Mouse (Mus musculus) G1E (cell line): ENCODE measurements around the gene Misp. TPM values are rescaled to one million over a fixed set of nuclear protein-coding genes. Genes with fewer than 3 reads are reported as not detected.

Experiments used
- ATAC-seq: 2 replicates; pipeline ENCODE4 v1.8.0; 2016; ENCODE audit warnings: mild to moderate bottlenecking; ENCODE audit not compliant: insufficient number of reproducible peaks, poor library complexity, low FRiP score, severe bottlenecking; ENCODE audit errors: extremely low read depth
- DNase-seq: peaks from one replicate; pipeline ENCODE4 v3.0.0; 2012; ENCODE audit warnings: low spot score
- H3K27me3 ChIP-seq: 2 replicates; pipeline ENCODE4 v1.6.1; 2012; ENCODE audit warnings: mild to moderate bottlenecking, low read length, inconsistent platforms; ENCODE audit not compliant: insufficient read depth
- H3K36me3 ChIP-seq: replicated peaks from 2 replicates; pipeline ENCODE3; 2012; ENCODE audit warnings: mild to moderate bottlenecking, inconsistent platforms
- H3K4me1 ChIP-seq: 2 replicates; pipeline ENCODE4 v1.6.1; 2012; ENCODE audit warnings: low read depth, low read length, inconsistent platforms, mixed read lengths; ENCODE audit not compliant: insufficient read depth
- H3K4me3 ChIP-seq: 2 replicates; pipeline ENCODE4 v1.5.1; 2012; ENCODE audit warnings: low read depth, mild to moderate bottlenecking, inconsistent platforms, low read length, moderate library complexity, mixed read lengths
- H3K9me3 ChIP-seq: replicated peaks from 2 replicates; pipeline ENCODE4 v1.6.1; 2012; ENCODE audit warnings: inconsistent platforms
- CTCF ChIP-seq: IDR thresholded peaks from 2 replicates; pipeline ENCODE4 v1.5.1; 2012; ENCODE audit warnings: low read depth, low read length, inconsistent platforms, mixed read lengths
- GATA1 ChIP-seq: IDR thresholded peaks from 2 replicates; pipeline ENCODE4 v1.6.1; 2012; ENCODE audit warnings: borderline replicate concordance, low read length, inconsistent platforms, mixed read lengths
- GATA2 ChIP-seq: IDR thresholded peaks from 2 replicates; pipeline ENCODE4 v1.6.1; 2012; ENCODE audit warnings: low read depth, low read length, inconsistent platforms, borderline replicate concordance
- POLR2AphosphoS5 ChIP-seq: IDR thresholded peaks from 2 replicates; pipeline ENCODE4 v1.6.1; 2012; ENCODE audit warnings: low read depth, low read length, inconsistent platforms; ENCODE audit not compliant: insufficient replicate concordance
- TAL1 ChIP-seq: conservative IDR thresholded peaks from 2 replicates; pipeline ENCODE4 v1.6.1; 2012; ENCODE audit warnings: low read depth, low read length, inconsistent platforms, mixed read lengths
- polyA plus RNA-seq: library from polyadenylated mRNA; stranded (reverse); fragments of >175 nt; gene quantifications from 2 replicates; pipeline ENCODE4 v1.2.3, GENCODE M21; 2012
- total RNA-seq, 2 experiments: library from RNA; stranded (forward) in 1 of 2; stranded (reverse) in 1 of 2; fragments of 200-1000 nt in 1 of 2; fragments of >200 nt in 1 of 2; fragmentation: Nextera tagmentation in 1 of 2; gene quantifications; 2 replicates each; pipeline ENCODE4 v1.2.3; 2014 to 2017

The Misp gene
- total and polyA plus RNA-seq, 3 experiments, result 0.33 TPM; not detected in 2

GRCm38 (mm10) chr10:79801837-79802236 lies 19.0 kb upstream of the Misp start:
- ATAC-seq, result no peak
- TF ChIP-seq CTCF (no peak), TAL1 (no peak), GATA2 (no peak), POLR2AphosphoS5 (no peak), GATA1 (no peak)
- Histone ChIP-seq H3K4me3 (no peak overlapping the region), H3K36me3 (no peaks in the 10 kb centered on the region), H3K4me1 (peaks cover 27% of the 10 kb centered on the region), H3K9me3 (no peaks in the 10 kb centered on the region), H3K27me3 (peaks cover 65% of the 10 kb centered on the region)
- no peak for DNase-seq

DNA sequence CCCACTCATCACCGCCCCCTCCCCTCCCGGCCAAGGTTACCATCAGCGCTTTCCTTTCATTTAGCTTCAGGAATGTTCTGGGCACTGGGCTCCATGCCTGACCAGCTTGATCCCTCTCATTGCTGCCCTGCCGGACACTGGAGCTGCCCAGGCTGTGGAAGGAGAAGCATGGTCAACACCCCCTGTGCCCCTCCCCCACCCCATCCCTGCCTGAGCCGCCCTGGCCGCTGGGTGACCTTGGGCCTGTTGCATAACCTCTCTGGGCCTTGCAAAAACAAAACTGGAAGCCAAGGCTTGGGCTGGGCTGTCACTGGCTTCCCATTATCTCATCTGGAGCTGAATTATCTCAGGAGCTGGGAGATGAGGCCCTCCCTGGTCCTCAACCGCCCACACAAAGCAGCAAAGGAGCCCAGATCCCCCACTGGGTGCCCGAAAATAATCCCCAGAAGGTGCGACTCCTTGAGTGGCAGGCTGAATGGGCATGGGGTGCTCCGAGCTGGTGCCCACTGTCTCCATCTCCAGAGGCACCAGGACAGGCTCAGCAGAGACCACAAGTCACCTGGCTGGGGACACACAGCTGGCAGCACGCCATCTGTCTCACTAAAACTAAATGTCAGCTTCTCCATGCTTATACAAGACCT lies 18.3 kb upstream of the Misp start:
- DNase-seq (no peak), ATAC-seq (no peak)
- peaks cover 64% of the 10 kb centered on the region for H3K27me3 ChIP-seq
- peaks cover 29% of the 10 kb centered on the region for H3K4me1 ChIP-seq
- H3K9me3 ChIP-seq, result no peaks in the 10 kb centered on the region
- H3K36me3 ChIP-seq, result no peaks in the 10 kb centered on the region
- no peak for TF ChIP-seq GATA1
- H3K4me3 ChIP-seq, result no peak overlapping the region

GRCm38 (mm10) chr10:79803716-79804323 lies 17.0 kb upstream of the Misp start:
- Histone ChIP-seq H3K4me3 (no peak overlapping the region), H3K9me3 (no peaks in the 10 kb centered on the region), H3K27me3 (peaks cover 66% of the 10 kb centered on the region), H3K36me3 (no peaks in the 10 kb centered on the region), H3K4me1 (peaks cover 20% of the 10 kb centered on the region)
- ATAC-seq (no peak), DNase-seq (no peak)
- TF ChIP-seq POLR2AphosphoS5, result no peak
- no peak for TF ChIP-seq TAL1
- TF ChIP-seq CTCF, result no peak
- TF ChIP-seq GATA1, result no peak
- TF ChIP-seq GATA2, result no peak

DNA sequence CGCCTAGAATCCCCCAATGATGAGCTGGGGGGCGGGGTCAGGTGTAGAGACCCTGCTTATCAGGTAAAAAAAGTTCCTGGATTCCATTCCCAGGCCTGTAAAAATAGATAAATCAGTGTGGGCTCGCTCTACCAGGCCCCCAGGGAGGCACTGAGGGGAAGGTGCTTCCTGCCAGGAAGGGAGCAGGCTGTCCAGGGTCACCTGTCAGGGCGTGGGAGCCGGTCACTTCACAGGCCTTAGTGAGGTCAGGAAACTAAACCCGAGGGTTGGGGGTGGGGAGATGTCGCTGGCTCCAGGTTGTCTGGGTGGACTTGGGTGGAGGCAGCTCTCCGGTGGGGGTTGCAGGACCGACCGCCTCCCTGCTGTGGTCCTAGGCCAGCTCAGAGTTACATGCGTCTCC lies 15.2 kb upstream of the Misp start:
- H3K36me3 ChIP-seq, result no peaks in the 10 kb centered on the region
- H3K4me3 ChIP-seq, result no peak overlapping the region
- DNase-seq (no peak), ATAC-seq (no peak)
- no peaks in the 10 kb centered on the region for H3K9me3 ChIP-seq
- no peak for TF ChIP-seq TAL1
- TF ChIP-seq GATA1, result no peak
- TF ChIP-seq POLR2AphosphoS5, result no peak
- TF ChIP-seq GATA2, result no peak
- no peak for TF ChIP-seq CTCF
- peaks cover 65% of the 10 kb centered on the region for H3K27me3 ChIP-seq
- H3K4me1 ChIP-seq, result peaks cover 20% of the 10 kb centered on the region

DNA sequence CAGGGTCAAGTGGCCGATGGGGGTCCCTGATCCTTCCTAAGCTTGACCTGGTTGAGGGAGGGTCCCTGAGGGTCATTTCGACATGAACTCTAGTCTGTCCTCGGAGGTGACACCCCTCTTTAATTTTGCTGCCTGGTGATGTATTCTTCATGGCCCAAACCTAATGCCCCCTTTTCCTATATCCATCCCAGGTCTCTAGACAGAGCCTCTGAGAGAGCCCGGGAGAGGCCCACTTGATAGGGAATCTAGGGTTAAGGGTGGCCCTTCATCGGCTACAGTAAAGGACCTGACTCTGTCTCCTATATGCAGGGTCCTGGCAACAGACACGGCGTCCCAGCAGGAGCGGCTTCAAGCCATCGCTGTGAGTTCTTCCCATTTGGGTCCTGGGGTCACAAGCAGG lies 14.5 kb upstream of the Misp start:
- no peaks in the 10 kb centered on the region for H3K9me3 ChIP-seq
- no peak for DNase-seq
- no peaks in the 10 kb centered on the region for H3K36me3 ChIP-seq
- no peak for ATAC-seq
- peaks cover 20% of the 10 kb centered on the region for H3K4me1 ChIP-seq
- H3K27me3 ChIP-seq, result peaks cover 66% of the 10 kb centered on the region
- no peak overlapping the region for H3K4me3 ChIP-seq
- TF ChIP-seq TAL1 (no peak), POLR2AphosphoS5 (no peak)

GRCm38 (mm10) chr10:79806972-79807371 lies 13.8 kb upstream of the Misp start:
- TF ChIP-seq GATA1, result no peak
- TF ChIP-seq TAL1, result no peak
- TF ChIP-seq GATA2, result no peak
- no peak for TF ChIP-seq CTCF
- no peak for TF ChIP-seq POLR2AphosphoS5
- DNase-seq (no peak), ATAC-seq (no peak)
- H3K4me3 ChIP-seq, result no peak overlapping the region
- H3K27me3 ChIP-seq, result peaks cover 67% of the 10 kb centered on the region
- H3K9me3 ChIP-seq, result no peaks in the 10 kb centered on the region
- H3K36me3 ChIP-seq, result no peaks in the 10 kb centered on the region
- H3K4me1 ChIP-seq, result peaks cover 20% of the 10 kb centered on the region
